Mouse (Mus musculus): ENCODE data around the gene Phf20.

DNA sequence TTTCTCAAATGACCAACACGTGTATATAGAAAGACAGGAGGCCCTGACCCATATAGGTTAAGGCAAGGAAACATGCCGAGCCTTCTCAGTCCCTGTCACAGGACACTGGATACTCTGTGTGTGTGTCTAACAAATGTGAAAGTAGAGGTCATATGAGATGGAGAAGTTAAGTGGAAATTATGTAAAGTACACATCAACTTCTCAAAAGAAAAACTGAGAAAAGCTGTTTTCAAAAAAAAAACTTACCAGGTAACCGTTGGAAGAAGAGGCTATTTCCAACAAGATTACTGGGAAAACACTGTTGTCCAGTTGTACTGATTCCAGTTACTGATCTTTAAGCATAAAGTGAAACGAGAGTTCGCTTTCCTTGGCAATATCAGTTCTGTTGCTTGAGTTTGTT is 114.7 kb downstream of the Phf20 start:
- TF ChIP-seq CTCF (IDR thresholded peaks at IDR 0.05; ENCODE audit: low read depth): no peak
- no peak for TF ChIP-seq EP300 (IDR thresholded peaks at IDR 0.05; ENCODE audit: low read depth)
